14 mouse cellular contexts compared by ENCODE assay signal in the genomic region with DNA sequence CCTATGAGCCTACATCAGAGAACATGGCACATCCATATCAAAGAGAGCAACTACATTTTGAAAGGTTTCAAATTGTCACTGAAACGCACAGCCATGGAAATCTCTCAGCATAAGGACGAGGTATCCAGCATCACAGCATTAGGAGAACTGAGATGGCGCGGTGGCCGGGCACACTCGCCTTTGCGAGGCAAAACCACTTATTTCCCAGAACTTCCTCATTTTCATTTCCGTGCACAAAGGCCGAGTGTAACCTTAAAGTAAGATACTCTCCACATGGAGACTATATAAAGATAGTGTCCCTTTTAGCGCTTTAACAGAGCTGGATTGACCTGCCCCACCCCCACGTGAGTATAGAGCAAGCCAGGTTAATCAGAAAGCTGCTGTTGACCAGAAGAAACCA.
"Had no signal": no experiment of that assay in that cellular context is flagged by ENCODE, and none has a peak within 500 bp of the region (broad histone marks: within the 10 kb centered on the region; RNA-seq: fewer than 3 reads in every experiment).

No protein-coding gene starts in this region.

- H3K27ac ChIP-seq: layer of hippocampus, adult 2 months; limb, embryonic 12.5 days; liver, embryonic 14.5 days; midbrain, embryonic 13.5 days; neural tube, embryonic 12.5 days had no signal

- H3K27me3 ChIP-seq: limb, embryonic 12.5 days; midbrain, embryonic 13.5 days; neural tube, embryonic 12.5 days had no signal

- DNase-seq: kidney, adult 11 months; kidney, postnatal 10 days; kidney, postnatal 4 days; lung, adult 18-20 months; lung, postnatal 4 days; retina, postnatal 1 day; thymus, adult 2 months; thymus, postnatal 36 days had no signal

- H3K36me3 ChIP-seq: neural tube, embryonic 12.5 days had no signal

- H3K4me3 ChIP-seq: layer of hippocampus, adult 2 months; limb, embryonic 12.5 days; midbrain, embryonic 13.5 days; myocyte; neural tube, embryonic 12.5 days had no signal

- H3K4me1 ChIP-seq: midbrain, embryonic 13.5 days; neural tube, embryonic 12.5 days had no signal

- ATAC-seq: midbrain, embryonic 13.5 days had no signal
